Mouse (Mus musculus): ENCODE measurements around the gene Stxbp3. TPM values are rescaled to one million over a fixed set of nuclear protein-coding genes. Genes with fewer than 3 reads are reported as not detected.
"Not testable (repeated sequence)": the region's sequence is repeated elsewhere in the genome, so short reads cannot be mapped to it uniquely, and the experiment has no call there.

Stxbp3 gene
- polyA plus RNA-seq, 1 experiment from 2014 or later: 29.3 TPM

- Histone ChIP-seq H3K4me2 (replicated peaks) (peak overlapping the region; percentile 55), H3K4me3 (peak overlapping the region; percentile 80), H3K27me3 (no peaks in the 10 kb centered on the region), H3K27ac (no peak overlapping the region), H3K36me3 (no peaks in the 10 kb centered on the region), H3K9ac (no peak overlapping the region), H3K9me3 (no peaks in the 10 kb centered on the region), H3K4me1 (peaks cover 13% of the 10 kb centered on the region)
- 79% methylated on average over 7 of the region's 7 CpGs for WGBS
- no peak for ATAC-seq (ENCODE audit: insufficient number of reproducible peaks, insufficient read depth, low FRiP score, low TSS enrichment)
Measured at GRCm38 (mm10) chr3:108838980-108839379, 1.3 kb downstream of the Stxbp3 start.

GRCm38 (mm10) chr3:108836931-108837330 lies 3.4 kb downstream of the Stxbp3 start:
- Histone ChIP-seq H3K9ac (no peak overlapping the region), H3K4me2 (replicated peaks) (no peak overlapping the region), H3K27me3 (no peaks in the 10 kb centered on the region), H3K9me3 (no peaks in the 10 kb centered on the region), H3K27ac (no peak overlapping the region), H3K4me3 (no peak overlapping the region), H3K4me1 (peaks cover 13% of the 10 kb centered on the region), H3K36me3 (no peaks in the 10 kb centered on the region)
- ATAC-seq (ENCODE audit: insufficient number of reproducible peaks, insufficient read depth, low FRiP score, low TSS enrichment): no peak
- WGBS: 89% methylated on average over 6 of the region's 6 CpGs

- H3K27me3 ChIP-seq; ATAC-seq (ENCODE audit: insufficient number of reproducible peaks, insufficient read depth, low FRiP score, low TSS enrichment); H3K9me3 ChIP-seq; H3K36me3 ChIP-seq; H3K9ac ChIP-seq; H3K27ac ChIP-seq; H3K4me2 ChIP-seq (replicated peaks); H3K4me1 ChIP-seq; H3K4me3 ChIP-seq: not testable (repeated sequence)
- 98% methylated on average over 1 of the region's 1 CpGs for WGBS
Measured at GRCm38 (mm10) chr3:108833717-108834116, 6.6 kb downstream of the Stxbp3 start.

- no peak overlapping the region for H3K9ac ChIP-seq
- whole genome bisulfite sequencing: 92% methylated on average over 6 of the region's 6 CpGs
- ATAC-seq (ENCODE audit: insufficient number of reproducible peaks, insufficient read depth, low FRiP score, low TSS enrichment): no peak
Measured at GRCm38 (mm10) chr3:108831750-108832149, 8.6 kb downstream of the Stxbp3 start.

GRCm38 (mm10) chr3:108830493-108830892 lies 9.8 kb downstream of the Stxbp3 start:
- Histone ChIP-seq H3K4me1 (no peaks in the 10 kb centered on the region), H3K27me3 (no peaks in the 10 kb centered on the region), H3K9me3 (no peaks in the 10 kb centered on the region), H3K4me3 (no peak overlapping the region), H3K27ac (no peak overlapping the region), H3K4me2 (replicated peaks) (no peak overlapping the region), H3K36me3 (0 out of 2 replicates have a peak, but pooled peaks cover 9% of the 10 kb centered on the region), H3K9ac (no peak overlapping the region)
- no peak for ATAC-seq (ENCODE audit: insufficient number of reproducible peaks, insufficient read depth, low FRiP score, low TSS enrichment)
- 75% methylated on average over 11 of the region's 11 CpGs for WGBS

More at GRCm38 (mm10) chr3:108831750-108832149, 8.6 kb downstream of the Stxbp3 start:
- no peak overlapping the region for H3K4me3 ChIP-seq
- H3K27ac ChIP-seq: no peak overlapping the region
- H3K4me2 ChIP-seq (replicated peaks): no peak overlapping the region
- H3K36me3 ChIP-seq: 0 out of 2 replicates have a peak, but pooled peaks cover 3% of the 10 kb centered on the region
- H3K27me3 ChIP-seq: no peaks in the 10 kb centered on the region
- no peaks in the 10 kb centered on the region for H3K9me3 ChIP-seq
- no peaks in the 10 kb centered on the region for H3K4me1 ChIP-seq

- no peaks in the 10 kb centered on the region for H3K9me3 ChIP-seq
- H3K36me3 ChIP-seq: peaks cover 32% of the 10 kb centered on the region
- H3K4me3 ChIP-seq: no peak overlapping the region
- ATAC-seq (ENCODE audit: insufficient number of reproducible peaks, insufficient read depth, low FRiP score, low TSS enrichment): no peak
- no peak overlapping the region for H3K9ac ChIP-seq
- H3K27me3 ChIP-seq: no peaks in the 10 kb centered on the region
- WGBS: 78% methylated on average over 4 of the region's 4 CpGs
- H3K4me1 ChIP-seq: no peaks in the 10 kb centered on the region
- no peak overlapping the region for H3K27ac ChIP-seq
- H3K4me2 ChIP-seq (replicated peaks): no peak overlapping the region
Measured at GRCm38 (mm10) chr3:108815631-108816030, 24.7 kb downstream of the Stxbp3 start.

GRCm38 (mm10) chr3:108810747-108811263 lies 29.5 kb downstream of the Stxbp3 start:
- H3K4me1 ChIP-seq: no peaks in the 10 kb centered on the region
- no peak for ATAC-seq (ENCODE audit: insufficient number of reproducible peaks, insufficient read depth, low FRiP score, low TSS enrichment)
- H3K4me3 ChIP-seq: no peak overlapping the region
- no peaks in the 10 kb centered on the region for H3K9me3 ChIP-seq
- WGBS: 84% methylated on average over 4 of the region's 4 CpGs
- no peak overlapping the region for H3K27ac ChIP-seq
- H3K9ac ChIP-seq: no peak overlapping the region
- H3K27me3 ChIP-seq: no peaks in the 10 kb centered on the region
- H3K36me3 ChIP-seq: peaks cover 32% of the 10 kb centered on the region
- no peak overlapping the region for H3K4me2 ChIP-seq (replicated peaks)

GRCm38 (mm10) chr3:108805622-108806021 lies 34.7 kb downstream of the Stxbp3 start:
- Histone ChIP-seq H3K9me3 (no peaks in the 10 kb centered on the region), H3K36me3 (peaks cover 55% of the 10 kb centered on the region)
- 82% methylated on average over 5 of the region's 5 CpGs for WGBS

GRCm38 (mm10) chr3:108798375-108798774 lies 42.0 kb downstream of the Stxbp3 start:
- ATAC-seq (ENCODE audit: insufficient number of reproducible peaks, insufficient read depth, low FRiP score, low TSS enrichment): no peak
- H3K4me1 ChIP-seq: no peaks in the 10 kb centered on the region
- no peak overlapping the region for H3K9ac ChIP-seq
- H3K9me3 ChIP-seq: no peaks in the 10 kb centered on the region
- H3K27me3 ChIP-seq: no peaks in the 10 kb centered on the region
- 89% methylated on average over 2 of the region's 2 CpGs for WGBS
- no peak overlapping the region for H3K4me2 ChIP-seq (replicated peaks)
- no peak overlapping the region for H3K4me3 ChIP-seq
- peaks cover 57% of the 10 kb centered on the region for H3K36me3 ChIP-seq
- H3K27ac ChIP-seq: no peak overlapping the region

More at GRCm38 (mm10) chr3:108805622-108806021, 34.7 kb downstream of the Stxbp3 start:
- no peak for ATAC-seq (ENCODE audit: insufficient number of reproducible peaks, insufficient read depth, low FRiP score, low TSS enrichment)
- H3K27me3 ChIP-seq: no peaks in the 10 kb centered on the region
- H3K4me3 ChIP-seq: no peak overlapping the region
- H3K4me2 ChIP-seq (replicated peaks): no peak overlapping the region
- H3K9ac ChIP-seq: no peak overlapping the region
- H3K27ac ChIP-seq: no peak overlapping the region
- H3K4me1 ChIP-seq: no peaks in the 10 kb centered on the region

- Histone ChIP-seq H3K27ac (no peak overlapping the region), H3K27me3 (no peaks in the 10 kb centered on the region), H3K4me2 (replicated peaks) (no peak overlapping the region), H3K9ac (no peak overlapping the region), H3K36me3 (peaks cover 51% of the 10 kb centered on the region), H3K4me1 (no peaks in the 10 kb centered on the region), H3K9me3 (no peaks in the 10 kb centered on the region), H3K4me3 (no peak overlapping the region)
- ATAC-seq (ENCODE audit: insufficient number of reproducible peaks, insufficient read depth, low FRiP score, low TSS enrichment): no peak
- 89% methylated on average over 6 of the region's 6 CpGs for WGBS
Measured at GRCm38 (mm10) chr3:108797723-108798122, 42.6 kb downstream of the Stxbp3 start.

GRCm38 (mm10) chr3:108796386-108796785 lies 43.9 kb downstream of the Stxbp3 start:
- peaks cover 45% of the 10 kb centered on the region for H3K36me3 ChIP-seq
- H3K4me3 ChIP-seq: no peak overlapping the region
- no peak overlapping the region for H3K4me2 ChIP-seq (replicated peaks)
- WGBS: 85% methylated on average over 4 of the region's 4 CpGs
- H3K27me3 ChIP-seq: no peaks in the 10 kb centered on the region
- H3K9ac ChIP-seq: no peak overlapping the region
- H3K4me1 ChIP-seq: peaks cover 7% of the 10 kb centered on the region; the same call in 1 of the 2 replicates
- ATAC-seq (ENCODE audit: insufficient number of reproducible peaks, insufficient read depth, low FRiP score, low TSS enrichment): no peak
- no peaks in the 10 kb centered on the region for H3K9me3 ChIP-seq
- no peak overlapping the region for H3K27ac ChIP-seq

- Histone ChIP-seq H3K9ac (no peak overlapping the region), H3K27me3 (no peaks in the 10 kb centered on the region), H3K27ac (no peak overlapping the region), H3K4me3 (no peak overlapping the region), H3K36me3 (peaks cover 38% of the 10 kb centered on the region), H3K4me1 (peaks cover 13% of the 10 kb centered on the region; the same call in 1 of the 2 replicates), H3K4me2 (replicated peaks) (no peak overlapping the region), H3K9me3 (no peaks in the 10 kb centered on the region)
- ATAC-seq (ENCODE audit: insufficient number of reproducible peaks, insufficient read depth, low FRiP score, low TSS enrichment): no peak
- 82% methylated on average over 7 of the region's 7 CpGs for WGBS
Measured at GRCm38 (mm10) chr3:108795554-108796299, 44.6 kb downstream of the Stxbp3 start.
